Mouse (Mus musculus): ENCODE measurements at regions not wholly inside any gene's neighbourhood (a gene's known extent, or its start where the extent isn't known, plus 50 kb on each side); places are given as distances from the start of the nearest gene placed in this dataset.

DNA sequence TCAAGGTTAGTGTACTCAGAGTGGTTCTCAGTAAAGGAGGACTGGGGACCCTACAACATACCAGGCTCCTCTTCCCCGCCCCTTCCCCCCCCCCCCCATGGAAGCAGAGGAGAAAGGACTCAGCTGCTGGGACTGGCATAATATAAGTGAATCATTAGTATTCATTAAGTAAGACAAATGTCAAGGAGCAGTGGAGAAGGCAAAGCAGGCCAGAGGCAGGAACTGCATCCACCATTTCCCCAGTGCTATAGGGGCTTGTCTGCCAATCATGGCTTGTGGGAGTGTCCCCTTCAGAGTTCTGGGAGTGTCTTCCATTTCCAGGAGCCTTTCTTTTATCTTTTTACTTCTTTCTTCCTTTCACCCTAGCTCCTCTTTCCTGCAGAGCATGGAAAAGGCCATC lies 392.3 kb downstream of the Pdzph1 start:
- no peak for TF ChIP-seq CTCF (IDR thresholded peaks at IDR 0.05; ENCODE audit: extremely low read depth, insufficient read depth, low read length)
- no peak for TF ChIP-seq POLR2A (IDR thresholded peaks at IDR 0.05; ENCODE audit: extremely low read depth, insufficient read depth, low read length)

Measured in cortical plate, adult 2 months (tissue).